Mouse (Mus musculus) embryonic facial prominence, embryonic 13.5 days (tissue): ENCODE measurements around the gene Itga6. TPM values are rescaled to one million over a fixed set of nuclear protein-coding genes. Genes with fewer than 3 reads are reported as not detected.
"Not testable (repeated sequence)": the region's sequence is repeated elsewhere in the genome, so short reads cannot be mapped to it uniquely, and the experiment has no call there.

Experiments
- ATAC-seq: fragments of 200-750 bp; cut with Nextera tagmentation; 2 replicates; pipeline ENCODE4 v1.8.0; 2017; ENCODE audit warnings: low read depth; ENCODE audit not compliant: insufficient number of reproducible peaks, insufficient read depth, low FRiP score, low TSS enrichment
- H3K27ac ChIP-seq: fragments of 300-500 bp; sonication (generic); 2 replicates; pipeline ENCODE4 v1.5.1; 2015; ENCODE audit warnings: moderate library complexity, mild to moderate bottlenecking, inconsistent platforms
- H3K27me3 ChIP-seq: fragments of 300-500 bp; sonication (generic); 2 replicates; pipeline ENCODE4 v1.6.1; 2015; ENCODE audit warnings: mild to moderate bottlenecking, inconsistent platforms
- H3K36me3 ChIP-seq: fragments of 300-500 bp; sonication (generic); 2 replicates; pipeline ENCODE4 v1.6.1; 2015; ENCODE audit warnings: mild to moderate bottlenecking, inconsistent platforms
- H3K4me1 ChIP-seq: fragments of 300-500 bp; sonication (generic); 2 replicates; pipeline ENCODE4 v1.6.1; 2015; ENCODE audit warnings: inconsistent platforms
- H3K4me2 ChIP-seq: fragments of 300-500 bp; sonication (generic); 2 replicates; pipeline ENCODE4 v1.6.1; 2015; ENCODE audit warnings: moderate library complexity, mild to moderate bottlenecking, inconsistent platforms
- H3K4me3 ChIP-seq: fragments of 300-500 bp; sonication (generic); 2 replicates; pipeline ENCODE4 v1.5.1; 2015; ENCODE audit warnings: mild to moderate bottlenecking, inconsistent platforms
- H3K9ac ChIP-seq: fragments of 300-500 bp; sonication (generic); 2 replicates; pipeline ENCODE4 v1.6.1; 2015; ENCODE audit warnings: mild to moderate bottlenecking, inconsistent platforms
- H3K9me3 ChIP-seq: fragments of 300-500 bp; sonication (generic); 2 replicates; pipeline ENCODE4 v1.6.1; 2016; ENCODE audit warnings: inconsistent platforms
- WGBS: fragments of 180-500 bp; shearing (Covaris S2); methylation state at CpG from one replicate; pipeline ENCODE4 v1.1.7; 2015; ENCODE audit warnings: mixed read lengths; 5-methylcytosine and 5-hydroxymethylcytosine counted together
- polyA plus RNA-seq: library from polyadenylated mRNA; unstranded; fragments of >200 nt; fragmentation: Nextera tagmentation; extraction: Ambion mirVana; gene quantifications from 2 replicates; pipeline ENCODE4 v1.2.1, GENCODE M21; 2015

The Itga6 gene
- polyA plus RNA-seq, 1 experiment from 2014 or later, result 37.7 TPM

DNA sequence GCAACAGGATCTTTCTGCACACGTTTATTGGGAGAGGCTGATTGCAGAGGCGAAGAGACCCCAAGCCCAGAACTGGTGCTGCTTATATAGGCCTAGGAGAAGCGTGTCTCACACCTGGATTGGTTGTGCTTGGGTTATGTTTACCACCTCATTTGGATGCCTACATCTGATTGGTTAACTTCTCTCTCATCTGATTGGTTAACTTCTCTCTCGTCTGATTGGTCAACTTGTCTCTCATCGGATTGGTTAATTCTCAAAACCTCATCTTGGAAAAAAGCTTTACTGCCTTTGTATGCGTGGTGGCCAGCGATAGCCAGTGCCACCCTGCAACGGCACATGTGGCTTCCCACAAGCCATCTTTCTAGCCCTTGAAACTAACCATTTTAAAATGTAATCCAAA lies 160.9 kb downstream of the Itga6 start:
- H3K9ac ChIP-seq, H3K27ac ChIP-seq, ATAC-seq, H3K4me3 ChIP-seq, H3K36me3 ChIP-seq, H3K4me1 ChIP-seq, H3K4me2 ChIP-seq, H3K9me3 ChIP-seq, H3K27me3 ChIP-seq: not testable (repeated sequence)
- WGBS, result 91% methylated on average over 8 of the region's 8 CpGs

Other genes with a start within 250 kb of the Itga6 start
- 15.1 and 18.3 TPM in 2 replicates for gene Dlx1, start 217.5 kb upstream of the Itga6 start, polyA plus RNA-seq
- gene Dlx2, start 198.9 kb upstream of the Itga6 start, polyA plus RNA-seq, result 7.8 and 10.0 TPM in 2 replicates
- gene Pdk1, start 127.6 kb downstream of the Itga6 start, polyA plus RNA-seq, result 48.6 and 54.9 TPM in 2 replicates
- gene Rapgef4, start 235.6 kb downstream of the Itga6 start, polyA plus RNA-seq, result 3.0 and 3.4 TPM in 2 replicates